Mouse (Mus musculus) myocyte (in vitro differentiated cells): Measurements from ENCODE around the gene Gm28308. TPM values are rescaled to one million over a fixed set of nuclear protein-coding genes. Genes with fewer than 3 reads are reported as not detected.

ENCODE experiments used
- H3K27me3 ChIP-seq: one replicate; pipeline ENCODE4 v1.6.1; 2011; ENCODE audit not compliant: control insufficient read depth, insufficient read depth, insufficient read length
- H3K36me3 ChIP-seq: one replicate; pipeline ENCODE4 v1.6.1; 2011; ENCODE audit not compliant: control insufficient read depth, insufficient read depth
- H3K4me2 ChIP-seq: one replicate; pipeline ENCODE4 v1.6.1; 2011; ENCODE audit warnings: low read depth, control low read depth
- H3K4me3 ChIP-seq: one replicate; pipeline ENCODE4 v1.5.1; 2011; ENCODE audit warnings: mild to moderate bottlenecking, control low read depth, moderate library complexity
- H3K79me2 ChIP-seq: one replicate; pipeline ENCODE4 v1.6.1; 2011; ENCODE audit not compliant: control insufficient read depth, insufficient read depth
- H3ac ChIP-seq: one replicate; pipeline ENCODE4 v1.6.1; 2011; ENCODE audit not compliant: control insufficient read depth, insufficient read length
- CEBPB ChIP-seq: IDR thresholded peaks from 2 replicates; pipeline ENCODE4 v1.6.1; 2011; ENCODE audit warnings: mild to moderate bottlenecking, moderate library complexity; ENCODE audit not compliant: poor library complexity, insufficient read depth, severe bottlenecking
- E2F4 ChIP-seq: IDR thresholded peaks from one replicate; pipeline ENCODE4 v1.6.1; 2011; ENCODE audit warnings: mild to moderate bottlenecking, control low read depth, moderate library complexity; ENCODE audit not compliant: insufficient read depth
- MAX ChIP-seq: IDR thresholded peaks from one replicate; pipeline ENCODE4 v1.6.1; 2011; ENCODE audit warnings: low read depth, mild to moderate bottlenecking, control low read depth
- MYOD1 ChIP-seq, 3 experiments: IDR thresholded peaks; one replicate each; pipeline ENCODE4 v1.6.1; 2011; ENCODE audit warnings: control low read depth in 2 of 3, low read depth in 2 of 3, mild to moderate bottlenecking in 2 of 3, moderate library complexity in 1 of 3; ENCODE audit not compliant: insufficient read length in 2 of 3, control insufficient read depth in 1 of 3
- MYOG ChIP-seq, 3 experiments: IDR thresholded peaks; one replicate each; pipeline ENCODE4 v1.6.1; 2011; ENCODE audit warnings: control low read depth in 2 of 3, low read depth in 2 of 3, mild to moderate bottlenecking in 2 of 3; ENCODE audit not compliant: insufficient read length in 2 of 3, control insufficient read depth in 1 of 3, insufficient read depth in 1 of 3
- POLR2A ChIP-seq: IDR thresholded peaks from one replicate; pipeline ENCODE4 v1.6.1; 2011; ENCODE audit warnings: low read depth, mild to moderate bottlenecking, control low read depth, moderate library complexity; ENCODE audit not compliant: insufficient read length
- POLR2AphosphoS2 ChIP-seq: IDR thresholded peaks from one replicate; pipeline ENCODE4 v1.6.1; 2011; ENCODE audit warnings: low read depth, control low read depth; ENCODE audit not compliant: insufficient read length
- REST ChIP-seq: IDR thresholded peaks from one replicate; pipeline ENCODE4 v1.6.1; 2011; ENCODE audit warnings: mild to moderate bottlenecking, control low read depth, moderate library complexity; ENCODE audit not compliant: insufficient read depth, insufficient read length
- SRF ChIP-seq: IDR thresholded peaks from one replicate; pipeline ENCODE4 v1.6.1; 2011; ENCODE audit warnings: low read depth; ENCODE audit not compliant: control insufficient read depth, insufficient read length
- TCF12 ChIP-seq: IDR thresholded peaks from one replicate; pipeline ENCODE4 v1.6.1; 2011; ENCODE audit warnings: mild to moderate bottlenecking, control low read depth; ENCODE audit not compliant: poor library complexity, insufficient read depth, severe bottlenecking
- TCF3 ChIP-seq: IDR thresholded peaks from one replicate; pipeline ENCODE4 v1.6.1; 2011; ENCODE audit warnings: low read depth, control low read depth; ENCODE audit not compliant: insufficient read length
- USF1 ChIP-seq: IDR thresholded peaks from one replicate; pipeline ENCODE4 v1.6.1; 2011; ENCODE audit warnings: low read depth, mild to moderate bottlenecking, control low read depth, moderate library complexity
- polyA plus RNA-seq: library from polyadenylated mRNA; unstranded; fragments of >200 nt; fragmentation: generic; extraction: Trizol; gene quantifications from one replicate; pipeline ENCODE4 v1.2.1, GENCODE M21; 2012; ENCODE audit warnings: missing spikeins

Gene Gm28308
- polyA plus RNA-seq, 1 experiment, result 0.52 TPM

- Histone ChIP-seq H3K79me2 (no peaks in the 10 kb centered on the region), H3K4me3 (no peak overlapping the region), H3K27me3 (no peaks in the 10 kb centered on the region), H3K4me2 (no peak overlapping the region), H3ac (no peak overlapping the region), H3K36me3 (peaks cover 7% of the 10 kb centered on the region)
- TF ChIP-seq REST (no peak), TCF12 (no peak), TCF3 (no peak)
These were observed 45.4 kb downstream of the Gm28308 start for GRCm38 (mm10) chr6:52167736-52168161.

GRCm38 (mm10) chr6:52167176-52167575 is 46.0 kb downstream of the Gm28308 start:
- no peak overlapping the region for H3K4me3 ChIP-seq
- TF ChIP-seq E2F4 (no peak), REST (no peak), CEBPB (no peak), TCF3 (no peak)
- H3K36me3 ChIP-seq, result peaks cover 10% of the 10 kb centered on the region
- no peaks in the 10 kb centered on the region for H3K79me2 ChIP-seq
- H3ac ChIP-seq, result no peak overlapping the region
- no peaks in the 10 kb centered on the region for H3K27me3 ChIP-seq
- no peak overlapping the region for H3K4me2 ChIP-seq

- TF ChIP-seq USF1 (no peak), MYOD1 (IDR thresholded peaks at IDR 0.05; ENCODE audit: control insufficient read depth in 1 of 3, insufficient read length in 2 of 3, low read depth in 2 of 3) (no peak), CEBPB (no peak), E2F4 (no peak), MYOG (IDR thresholded peaks at IDR 0.05; ENCODE audit: control insufficient read depth in 1 of 3, insufficient read depth in 1 of 3, insufficient read length in 2 of 3, low read depth in 2 of 3) (no peak), REST (no peak), POLR2A (no peak)
- no peak overlapping the region for H3ac ChIP-seq
- no peak overlapping the region for H3K4me3 ChIP-seq
- H3K36me3 ChIP-seq, result peaks cover 10% of the 10 kb centered on the region
- no peak overlapping the region for H3K4me2 ChIP-seq
- peaks cover 5% of the 10 kb centered on the region for H3K79me2 ChIP-seq
- no peaks in the 10 kb centered on the region for H3K27me3 ChIP-seq
These were observed 46.6 kb downstream of the Gm28308 start for GRCm38 (mm10) chr6:52166431-52167077.

- Histone ChIP-seq H3K36me3 (peaks cover 10% of the 10 kb centered on the region), H3ac (no peak overlapping the region), H3K27me3 (no peaks in the 10 kb centered on the region), H3K79me2 (peaks cover 9% of the 10 kb centered on the region), H3K4me2 (no peak overlapping the region), H3K4me3 (no peak overlapping the region)
- TF ChIP-seq TCF12 (no peak), TCF3 (no peak), MYOG (IDR thresholded peaks at IDR 0.05; ENCODE audit: control insufficient read depth in 1 of 3, insufficient read depth in 1 of 3, insufficient read length in 2 of 3, low read depth in 2 of 3) (no peak), REST (no peak), CEBPB (no peak), POLR2A (no peak), MYOD1 (IDR thresholded peaks at IDR 0.05; ENCODE audit: control insufficient read depth in 1 of 3, insufficient read length in 2 of 3, low read depth in 2 of 3) (no peak), USF1 (no peak), POLR2AphosphoS2 (no peak), SRF (no peak), MAX (no peak)
These were observed 47.4 kb downstream of the Gm28308 start for GRCm38 (mm10) chr6:52165441-52166370.

DNA sequence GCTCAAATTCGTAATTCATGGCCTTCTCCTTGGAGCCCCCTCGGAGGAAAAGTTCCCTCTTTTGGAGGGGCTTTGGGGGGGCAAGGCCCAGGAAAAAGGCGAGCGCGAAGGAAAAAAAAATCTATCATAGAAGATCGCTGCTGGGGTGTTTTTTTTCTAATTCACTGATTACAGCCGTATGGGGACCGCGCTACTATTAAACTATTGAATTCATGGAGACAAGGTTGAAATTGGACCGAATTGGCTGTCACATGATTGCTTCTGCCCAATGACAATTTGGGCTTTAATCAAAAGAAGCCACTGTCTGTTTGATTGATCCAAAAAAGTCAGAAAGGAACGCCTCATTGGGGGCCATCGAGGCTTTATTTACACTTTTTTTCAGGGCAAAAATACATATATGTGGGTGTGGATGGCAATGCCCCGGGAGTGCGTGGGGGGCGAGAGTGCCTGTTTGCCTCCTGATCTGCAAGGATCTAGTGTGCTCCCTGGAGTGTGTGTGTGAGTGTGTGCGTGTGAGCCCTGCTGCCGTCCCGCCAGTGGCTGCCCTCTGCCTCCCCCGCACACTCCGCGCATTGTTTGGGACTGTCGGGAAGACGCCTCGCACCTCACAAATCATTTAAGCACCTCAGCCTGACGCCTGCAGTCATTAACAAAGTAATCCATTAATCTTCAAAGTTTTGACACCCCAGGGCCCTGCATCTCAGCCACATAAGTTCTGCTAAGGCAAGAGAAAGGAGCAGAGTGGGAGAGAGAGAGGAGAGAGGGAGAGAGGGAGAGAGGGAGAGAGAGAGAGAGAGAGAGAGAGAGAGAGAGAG is 48.3 kb downstream of the Gm28308 start, which contains the start of gene Hoxa2:
Gene Hoxa2 (minus strand): TSS at position 206 of the 815 bp plus-strand sequence.
- H3K4me2 ChIP-seq, result no peak within 1 kb of the TSS
- no peak within 1 kb of the TSS for H3K4me3 ChIP-seq
- no peak within 1 kb of the TSS for H3ac ChIP-seq
- no peak for TF ChIP-seq POLR2A
- TF ChIP-seq POLR2AphosphoS2, result peak; percentile 57
- H3K27me3 ChIP-seq, result no peaks in the 10 kb centered on the region
- H3K79me2 ChIP-seq, result peaks cover 9% of the 10 kb centered on the region
- H3K36me3 ChIP-seq, result peaks cover 10% of the 10 kb centered on the region
